Mouse (Mus musculus) liver, embryonic 14.5 days (tissue): ENCODE data around the gene Akap13.

Source experiments
- CTCF ChIP-seq: IDR thresholded peaks from 2 replicates; pipeline ENCODE4 v1.5.1; 2016; ENCODE audit warnings: antibody characterized with exemption, low read depth, control low read depth
- EP300 ChIP-seq: IDR thresholded peaks from 2 replicates; pipeline ENCODE4 v1.6.1; 2016; ENCODE audit warnings: antibody characterized with exemption, low read depth

DNA sequence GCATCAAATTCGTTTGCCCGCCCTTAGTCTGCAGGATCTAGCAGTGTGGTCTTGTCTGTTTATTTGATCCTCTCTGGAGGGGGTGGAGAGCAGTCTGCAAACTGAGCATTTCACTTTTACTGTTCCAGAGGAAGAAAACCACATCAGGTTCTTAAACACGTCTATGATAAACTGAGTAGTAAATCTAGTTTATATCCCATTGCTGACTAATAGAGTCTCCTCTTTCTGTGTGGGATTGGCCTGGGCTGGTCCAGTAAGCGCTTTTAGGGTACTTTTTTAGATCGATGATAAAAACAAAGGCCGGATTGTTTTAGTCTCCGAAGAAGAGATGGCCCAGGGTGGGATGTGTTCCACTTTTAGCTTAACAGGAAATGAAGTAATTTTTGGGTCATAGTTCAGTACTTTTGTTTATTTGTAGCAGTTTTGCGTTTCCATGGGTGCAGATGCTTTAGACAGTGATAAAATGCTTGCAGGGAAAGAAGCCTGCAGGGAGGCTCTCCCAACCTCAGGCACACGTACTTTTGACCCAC is 119.9 kb downstream of the Akap13 start:
- TF ChIP-seq CTCF (no peak), EP300 (no peak)
